Mouse (Mus musculus) hindbrain, postnatal 0 days (tissue): Measurements from ENCODE around the gene Sfpq. TPM values are rescaled to one million over a fixed set of nuclear protein-coding genes. Genes with fewer than 3 reads are reported as not detected.

Experiments
- ATAC-seq: fragments of 200-750 bp; cut with Nextera tagmentation; 2 replicates; pipeline ENCODE4 v1.8.0; 2017; ENCODE audit warnings: mild to moderate bottlenecking, moderate TSS enrichment, moderate library complexity
- DNase-seq: peaks from one replicate; pipeline ENCODE4 v3.0.0-alpha.2; 2015; ENCODE audit warnings: low spot score
- H3K27ac ChIP-seq: fragments of 300-500 bp; sonication (generic); 2 replicates; pipeline ENCODE4 v1.5.1; 2014; ENCODE audit warnings: mild to moderate bottlenecking
- H3K27me3 ChIP-seq: fragments of 300-500 bp; sonication (generic); 2 replicates; pipeline ENCODE4 v1.6.1; 2014; ENCODE audit warnings: low read length, mixed read lengths; ENCODE audit not compliant: insufficient read depth
- H3K36me3 ChIP-seq: fragments of 300-500 bp; sonication (generic); 2 replicates; pipeline ENCODE4 v1.6.1; 2014; ENCODE audit warnings: low read length, mixed read lengths; ENCODE audit not compliant: insufficient read depth
- H3K4me1 ChIP-seq: fragments of 300-500 bp; sonication (generic); 2 replicates; pipeline ENCODE4 v1.6.1; 2014; ENCODE audit warnings: antibody characterized with exemption, low read length, mixed read lengths; ENCODE audit not compliant: insufficient read depth
- H3K4me2 ChIP-seq: fragments of 300-500 bp; sonication (generic); 2 replicates; pipeline ENCODE4 v1.6.1; 2014; ENCODE audit warnings: low read depth, mild to moderate bottlenecking, low read length, moderate library complexity, mixed read lengths
- H3K4me3 ChIP-seq: fragments of 300-500 bp; sonication (generic); 2 replicates; pipeline ENCODE4 v1.5.1; 2014; ENCODE audit warnings: low read length
- H3K9ac ChIP-seq: fragments of 300-500 bp; sonication (generic); replicated peaks from 2 replicates; pipeline ENCODE4 v1.6.1; 2014; ENCODE audit warnings: mild to moderate bottlenecking, low read length, moderate library complexity, mixed read lengths
- H3K9me3 ChIP-seq: fragments of 300-500 bp; sonication (generic); 2 replicates; pipeline ENCODE4 v1.6.1; 2016; ENCODE audit warnings: low read length, mixed read lengths
- CTCF ChIP-seq: IDR thresholded peaks from 2 replicates; pipeline ENCODE4 v1.5.1; 2016; ENCODE audit warnings: antibody characterized with exemption, control low read depth, low read depth
- WGBS: fragments of 180-500 bp; shearing (Covaris S2); extraction: QIAGEN DNeasy Blood & Tissue Kit; methylation state at CpG from one replicate; pipeline ENCODE4 v1.1.7; 2014; 5-methylcytosine and 5-hydroxymethylcytosine counted together
- polyA plus RNA-seq: library from polyadenylated mRNA; unstranded; fragments of >200 nt; fragmentation: Nextera tagmentation; extraction: Ambion mirVana; gene quantifications from 2 replicates; pipeline ENCODE4 v1.2.1, GENCODE M21; 2015
- total RNA-seq: library from RNA; depleted of rRNA; stranded (reverse); fragments of >200 nt; gene quantifications from 2 replicates; pipeline ENCODE4 v1.2.3, GENCODE M21; 2014

Gene Sfpq
- total and polyA plus RNA-seq, 2 experiments from 2014 or later: 63.2 to 132 TPM

- Histone ChIP-seq H3K9me3 (no peaks in the 10 kb centered on the region), H3K27ac (no peak overlapping the region), H3K4me2 (no peak overlapping the region), H3K4me1 (no peaks in the 10 kb centered on the region), H3K36me3 (peaks cover 21% of the 10 kb centered on the region), H3K4me3 (no peak overlapping the region), H3K9ac (no peak overlapping the region), H3K27me3 (no peaks in the 10 kb centered on the region)
- ATAC-seq (no peak), DNase-seq (no peak)
- WGBS: 86% methylated on average over 4 of the region's 4 CpGs
- no peak for TF ChIP-seq CTCF
Measured at GRCm38 (mm10) chr4:127043540-127043939, 22.4 kb downstream of the Sfpq start.

- Histone ChIP-seq H3K27me3 (no peaks in the 10 kb centered on the region), H3K27ac (no peak overlapping the region), H3K36me3 (peaks cover 13% of the 10 kb centered on the region), H3K9ac (no peak overlapping the region), H3K4me1 (no peaks in the 10 kb centered on the region), H3K9me3 (no peaks in the 10 kb centered on the region), H3K4me3 (no peak overlapping the region), H3K4me2 (no peak overlapping the region)
- no peak for DNase-seq
- no peak for TF ChIP-seq CTCF
- no peak for ATAC-seq
- WGBS: 90% methylated on average over 8 of the region's 8 CpGs
Measured at GRCm38 (mm10) chr4:127051121-127051520, 30.0 kb downstream of the Sfpq start.

DNA sequence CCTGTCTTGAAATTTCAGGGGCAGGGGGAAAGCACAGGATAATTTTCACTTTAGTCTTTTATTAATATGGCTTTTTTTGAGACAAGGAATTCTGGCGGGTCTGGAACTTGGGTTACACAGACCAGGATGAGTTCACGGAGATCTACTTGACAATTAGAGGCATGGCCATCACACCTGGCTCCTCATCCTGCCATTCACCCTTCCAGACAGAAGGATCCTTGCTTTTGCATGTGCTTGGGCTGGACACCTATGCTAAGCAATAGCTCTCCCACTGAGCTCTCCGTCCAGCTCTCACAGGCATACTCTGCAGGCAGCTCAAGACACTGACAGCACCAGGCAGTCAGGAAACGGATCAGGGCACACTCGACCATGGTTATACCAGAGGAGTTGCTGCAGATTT lies 31.9 kb downstream of the Sfpq start:
- H3K36me3 ChIP-seq: peaks cover 8% of the 10 kb centered on the region
- 95% methylated on average over 5 of the region's 5 CpGs for WGBS
- no peak overlapping the region for H3K9ac ChIP-seq
- H3K4me3 ChIP-seq: no peak overlapping the region
- no peak for TF ChIP-seq CTCF
- no peaks in the 10 kb centered on the region for H3K27me3 ChIP-seq
- no peaks in the 10 kb centered on the region for H3K4me1 ChIP-seq
- no peak overlapping the region for H3K4me2 ChIP-seq
- no peak for ATAC-seq
- H3K9me3 ChIP-seq: no peaks in the 10 kb centered on the region
- no peak for DNase-seq
- H3K27ac ChIP-seq: no peak overlapping the region

- no peak overlapping the region for H3K4me2 ChIP-seq
- no peak overlapping the region for H3K27ac ChIP-seq
- ATAC-seq (no peak), DNase-seq (no peak)
- H3K9ac ChIP-seq: no peak overlapping the region
- H3K36me3 ChIP-seq: peaks cover 2% of the 10 kb centered on the region; the same call in 1 of the 2 replicates
- no peaks in the 10 kb centered on the region for H3K9me3 ChIP-seq
- 86% methylated on average over 7 of the region's 7 CpGs for WGBS
- peak; percentile 48 for TF ChIP-seq CTCF
- no peak overlapping the region for H3K4me3 ChIP-seq
- no peaks in the 10 kb centered on the region for H3K4me1 ChIP-seq
- no peaks in the 10 kb centered on the region for H3K27me3 ChIP-seq
Measured at GRCm38 (mm10) chr4:127054522-127055198, 33.5 kb downstream of the Sfpq start.

DNA sequence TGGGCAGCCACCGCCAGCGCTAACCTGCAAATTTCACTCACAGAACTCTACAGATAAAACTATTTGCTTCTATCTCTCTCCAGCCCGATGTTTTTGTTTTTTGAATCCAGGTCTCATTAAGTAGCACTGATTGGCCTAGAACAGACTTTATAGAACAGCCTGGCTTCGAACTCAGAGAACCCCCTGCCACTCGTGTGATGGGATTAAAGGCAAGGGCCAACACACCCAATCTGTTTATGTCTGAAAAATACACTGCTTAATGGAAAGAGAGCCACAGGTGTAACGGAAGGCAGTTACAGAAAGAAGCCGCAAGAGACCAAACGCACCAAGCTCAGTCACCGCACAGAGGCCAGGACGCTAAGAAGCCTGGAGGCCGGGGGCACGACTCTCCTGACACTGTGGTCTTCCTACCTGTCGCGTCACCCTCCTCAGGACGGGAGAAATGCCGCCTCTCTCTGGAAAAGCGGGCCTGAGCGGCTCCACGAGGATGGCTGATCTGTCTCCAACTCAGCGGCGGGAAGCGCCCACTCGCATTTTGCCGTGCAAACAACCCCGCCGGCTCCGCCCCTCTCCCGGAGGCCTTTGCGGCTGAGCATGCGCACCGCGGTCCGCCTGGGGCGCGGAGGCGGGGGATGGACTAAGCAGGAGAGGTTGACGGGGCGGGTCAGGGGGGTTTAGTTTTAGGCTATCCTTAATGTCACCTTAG lies 39.6 kb downstream of the Sfpq start, which contains the start of gene Zmym1:
Gene Zmym1 (minus strand): TSS at position 568 of the 706 bp plus-strand sequence.
- ATAC-seq (peak; percentile 95), DNase-seq (peak; percentile 94)
- WGBS: under 1% methylated on average over 35 of the region's 38 CpGs
- Histone ChIP-seq H3K9ac (peak within 1 kb of the TSS; percentile 58), H3K36me3 (peaks cover 2% of the 10 kb centered on the region; the same call in 1 of the 2 replicates), H3K9me3 (0 out of 2 replicates have a peak, but pooled peaks cover 3% of the 10 kb centered on the region), H3K27ac (peak within 1 kb of the TSS; percentile 37; the same call in 1 of the 2 replicates), H3K4me3 (peak within 1 kb of the TSS; percentile 75), H3K4me1 (no peaks in the 10 kb centered on the region; the same call in 1 of the 2 replicates), H3K27me3 (no peaks in the 10 kb centered on the region), H3K4me2 (peak within 1 kb of the TSS; percentile 69)
- peak; percentile 21; the same call in 1 of the 2 replicates for TF ChIP-seq CTCF

DNA sequence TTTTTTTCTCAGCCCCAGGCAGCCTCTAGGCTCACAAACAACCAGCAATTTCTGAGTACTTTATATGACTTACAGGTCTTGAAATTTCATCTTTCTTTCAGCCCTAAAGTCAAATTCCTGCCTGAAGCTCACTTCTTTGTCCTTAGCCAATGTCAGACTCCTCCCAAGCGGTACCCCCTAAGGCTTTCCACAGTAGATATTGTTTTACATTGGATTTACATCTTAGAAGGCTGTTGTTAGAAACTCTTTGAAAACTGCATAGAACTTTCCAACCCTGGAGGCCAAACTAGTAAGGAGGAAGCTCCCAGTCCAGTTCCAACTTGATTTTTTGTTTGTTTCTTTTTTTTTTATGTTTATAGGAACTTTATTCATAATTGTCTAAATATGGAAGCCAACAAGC lies 42.9 kb downstream of the Sfpq start:
- DNase-seq (no peak), ATAC-seq (no peak)
- no peak for TF ChIP-seq CTCF
- Histone ChIP-seq H3K9me3 (0 out of 2 replicates have a peak, but pooled peaks cover 3% of the 10 kb centered on the region), H3K4me3 (no peak overlapping the region), H3K9ac (no peak overlapping the region), H3K4me2 (no peak overlapping the region), H3K27me3 (no peaks in the 10 kb centered on the region), H3K4me1 (no peaks in the 10 kb centered on the region; the same call in 1 of the 2 replicates), H3K36me3 (no peaks in the 10 kb centered on the region), H3K27ac (no peak overlapping the region)
- 45% methylated on average over 1 of the region's 1 CpGs for WGBS
